Mouse (Mus musculus) testis, adult 2 months (tissue): ENCODE data around the gene Itpr2. TPM values are rescaled to one million over a fixed set of nuclear protein-coding genes. Genes with fewer than 3 reads are reported as not detected.

ENCODE experiments used
- H3K27ac ChIP-seq: fragments of 200-500 bp; 2 replicates; pipeline ENCODE4 v1.5.1; 2012; ENCODE audit warnings: low read depth, low read length; ENCODE audit not compliant: control insufficient read depth, insufficient read depth
- H3K27me3 ChIP-seq: fragments of 200-500 bp; 2 replicates; pipeline ENCODE4 v1.6.1; 2012; ENCODE audit warnings: mild to moderate bottlenecking, low read length, moderate library complexity; ENCODE audit not compliant: control insufficient read depth, insufficient read depth
- H3K36me3 ChIP-seq: fragments of 200-500 bp; 2 replicates; pipeline ENCODE4 v1.6.1; 2012; ENCODE audit warnings: mild to moderate bottlenecking, low read length; ENCODE audit not compliant: control insufficient read depth, insufficient read depth
- H3K4me1 ChIP-seq: fragments of 200-500 bp; 2 replicates; pipeline ENCODE4 v1.6.1; 2012; ENCODE audit warnings: low read length; ENCODE audit not compliant: control insufficient read depth, insufficient read depth
- H3K4me3 ChIP-seq: fragments of 200-500 bp; 2 replicates; pipeline ENCODE4 v1.5.1; 2012; ENCODE audit warnings: low read depth, mild to moderate bottlenecking, low read length, moderate library complexity, mixed read lengths; ENCODE audit not compliant: control insufficient read depth
- CTCF ChIP-seq: fragments of 200-500 bp; IDR thresholded peaks from 2 replicates; pipeline ENCODE4 v1.5.1; 2012; ENCODE audit warnings: low read depth, mild to moderate bottlenecking, inconsistent platforms, low read length, moderate library complexity; ENCODE audit not compliant: control insufficient read depth, insufficient read depth, insufficient replicate concordance
- POLR2A ChIP-seq: fragments of 200-500 bp; IDR thresholded peaks from 2 replicates; pipeline ENCODE4 v1.6.1; 2012; ENCODE audit warnings: low read depth, mild to moderate bottlenecking, inconsistent platforms, low read length, moderate library complexity; ENCODE audit not compliant: control insufficient read depth
- polyA plus RNA-seq: library from polyadenylated mRNA; depleted of rRNA; stranded (reverse); fragments of >200 nt; gene quantifications from 2 replicates; pipeline ENCODE4 v1.2.3, GENCODE M21; 2012

Gene Itpr2
- polyA plus RNA-seq, 1 experiment = 6.9 TPM

- Histone ChIP-seq H3K4me1 (no peaks in the 10 kb centered on the region), H3K4me3 (no peak overlapping the region), H3K27me3 (no peaks in the 10 kb centered on the region), H3K36me3 (no peaks in the 10 kb centered on the region), H3K27ac (no peak overlapping the region)
- TF ChIP-seq POLR2A (no peak), CTCF (peak; percentile 96)
These were observed 92.2 kb downstream of the Itpr2 start for GRCm38 (mm10) chr6:146409692-146410426.

GRCm38 (mm10) chr6:146405380-146405779, 96.6 kb downstream of the Itpr2 start:
- TF ChIP-seq POLR2A (no peak), CTCF (peak; percentile 95)
- Histone ChIP-seq H3K36me3 (no peaks in the 10 kb centered on the region), H3K4me3 (no peak overlapping the region), H3K27ac (no peak overlapping the region), H3K4me1 (no peaks in the 10 kb centered on the region), H3K27me3 (no peaks in the 10 kb centered on the region)

- H3K4me1 ChIP-seq = no peaks in the 10 kb centered on the region
- no peak overlapping the region for H3K4me3 ChIP-seq
- no peak overlapping the region for H3K27ac ChIP-seq
- no peaks in the 10 kb centered on the region for H3K36me3 ChIP-seq
- no peaks in the 10 kb centered on the region for H3K27me3 ChIP-seq
- TF ChIP-seq CTCF (no peak), POLR2A (no peak)
These were observed 97.1 kb downstream of the Itpr2 start for GRCm38 (mm10) chr6:146404876-146405275.

GRCm38 (mm10) chr6:146404156-146404555, 97.9 kb downstream of the Itpr2 start:
- no peaks in the 10 kb centered on the region for H3K36me3 ChIP-seq
- no peak overlapping the region for H3K4me3 ChIP-seq
- H3K27me3 ChIP-seq = no peaks in the 10 kb centered on the region
- no peak overlapping the region for H3K27ac ChIP-seq
- no peaks in the 10 kb centered on the region for H3K4me1 ChIP-seq
- TF ChIP-seq CTCF (no peak), POLR2A (no peak)

GRCm38 (mm10) chr6:146402905-146403642, 98.9 kb downstream of the Itpr2 start:
- TF ChIP-seq CTCF = no peak
- no peak for TF ChIP-seq POLR2A
- no peaks in the 10 kb centered on the region for H3K4me1 ChIP-seq
- no peak overlapping the region for H3K27ac ChIP-seq
- no peaks in the 10 kb centered on the region for H3K27me3 ChIP-seq
- no peak overlapping the region for H3K4me3 ChIP-seq
- H3K36me3 ChIP-seq = no peaks in the 10 kb centered on the region

GRCm38 (mm10) chr6:146397803-146398202, 104.2 kb downstream of the Itpr2 start:
- H3K36me3 ChIP-seq = no peaks in the 10 kb centered on the region
- no peaks in the 10 kb centered on the region for H3K4me1 ChIP-seq
- H3K4me3 ChIP-seq = no peak overlapping the region
- no peak overlapping the region for H3K27ac ChIP-seq
- TF ChIP-seq CTCF (no peak), POLR2A (no peak)
- H3K27me3 ChIP-seq = no peaks in the 10 kb centered on the region

- no peaks in the 10 kb centered on the region for H3K27me3 ChIP-seq
- H3K4me3 ChIP-seq = no peak overlapping the region
- no peaks in the 10 kb centered on the region for H3K4me1 ChIP-seq
- H3K27ac ChIP-seq = no peak overlapping the region
- no peaks in the 10 kb centered on the region for H3K36me3 ChIP-seq
- no peak for TF ChIP-seq POLR2A
- no peak for TF ChIP-seq CTCF
These were observed 105.8 kb downstream of the Itpr2 start for GRCm38 (mm10) chr6:146396253-146396652.

GRCm38 (mm10) chr6:146395616-146396015, 106.4 kb downstream of the Itpr2 start:
- Histone ChIP-seq H3K27me3 (no peaks in the 10 kb centered on the region), H3K36me3 (no peaks in the 10 kb centered on the region), H3K4me1 (no peaks in the 10 kb centered on the region), H3K27ac (no peak overlapping the region), H3K4me3 (no peak overlapping the region)
- no peak for TF ChIP-seq CTCF
